8 mouse cellular contexts compared by ENCODE assay signal in genomic region chr2:127136979-127137378, GRCm38 (mm10). TPM values are rescaled to one million over a fixed set of nuclear protein-coding genes. Genes with fewer than 3 reads are reported as not detected.
DNase-seq lines count a peak whose midpoint lies in the region; ATAC-seq lines count a peak whose summit lies in the region.

No protein-coding gene starts in this region.

- H3K36me3 ChIP-seq in embryonic facial prominence, embryonic 10.5 days (replicated peaks) = peaks cover 33% of the 10 kb centered on the region
- peaks cover 8% of the 10 kb centered on the region for H3K36me3 ChIP-seq in heart, embryonic 16.5 days (ENCODE audit: control insufficient read depth, insufficient read depth)

- H3K27ac ChIP-seq in embryonic facial prominence, embryonic 10.5 days (replicated peaks) = peak overlapping the region; percentile 30; the same call in 1 of the 2 replicates
- H3K27ac ChIP-seq in heart, embryonic 16.5 days (ENCODE audit: low read length) = peak overlapping the region; percentile 64

- peaks cover 31% of the 10 kb centered on the region for H3K4me1 ChIP-seq in embryonic facial prominence, embryonic 10.5 days
- H3K4me1 ChIP-seq in heart, embryonic 16.5 days (ENCODE audit: control insufficient read depth, insufficient read depth, low read length) = peaks cover 33% of the 10 kb centered on the region

- no peak overlapping the region for H3K4me3 ChIP-seq in embryonic facial prominence, embryonic 10.5 days
- H3K4me3 ChIP-seq in heart, embryonic 16.5 days (ENCODE audit: low read length) = no peak overlapping the region

- H3K9me3 ChIP-seq in embryonic facial prominence, embryonic 10.5 days = no peaks in the 10 kb centered on the region
- peaks cover 3% of the 10 kb centered on the region for H3K9me3 ChIP-seq in heart, embryonic 16.5 days (replicated peaks; ENCODE audit: control insufficient read depth, low read length)

- H3K4me2 ChIP-seq in heart, embryonic 16.5 days (ENCODE audit: low read depth, low read length) = peak overlapping the region; percentile 46

- peak; percentile 30 to 37 for DNase-seq in spleen, postnatal 36 days (ENCODE audit: low spot score in 2 of 2)
- DNase-seq in spleen, postnatal 14 days (ENCODE audit: low spot score in 2 of 2) = no peak
- DNase-seq in embryonic facial prominence, embryonic 10.5 days (ENCODE audit: low spot score) = peak; percentile 55
- DNase-seq in kidney, postnatal 4 days = peak; percentile 69 to 79
- peak; percentile 64 to 68 for DNase-seq in urinary bladder, postnatal 36 days (ENCODE audit: low spot score in 2 of 2)
- DNase-seq in cerebellum, adult 11 months = no peak

- peak; percentile 42 for ATAC-seq in heart, embryonic 16.5 days (replicated peaks; ENCODE audit: extremely low read depth, insufficient read depth, low FRiP score)
- ATAC-seq in megakaryocyte progenitor cell, adult 5-6 weeks (replicated peaks; ENCODE audit: poor library complexity) = peak; percentile 40

- no peaks in the 10 kb centered on the region for H3K27me3 ChIP-seq in embryonic facial prominence, embryonic 10.5 days (replicated peaks; ENCODE audit: low read depth, poor library complexity, severe bottlenecking)
- H3K27me3 ChIP-seq in heart, embryonic 16.5 days (ENCODE audit: control insufficient read depth, insufficient read depth, low read length) = no peaks in the 10 kb centered on the region

- H3K9ac ChIP-seq in heart, embryonic 16.5 days (ENCODE audit: low read length) = 0 out of 2 replicates have a peak overlapping the region, but pooled peaks have one; percentile 21

- 29% methylated on average over 5 of the region's 5 CpGs for WGBS in embryonic facial prominence, embryonic 10.5 days
- 2% methylated on average over 5 of the region's 5 CpGs for WGBS in heart, embryonic 16.5 days

RNA-seq across cellular contexts. Expression of gene Ncaph, which starts 3.2 kb away (rescaled TPM):
- 116 and 117 TPM in 2 replicates for polyA plus RNA-seq in embryonic facial prominence, embryonic 10.5 days (2016; fragmentation: Nextera tagmentation; extraction: Ambion mirVana)
- 54.5 and 58.2 TPM in 2 replicates for polyA plus RNA-seq in heart, embryonic 16.5 days (2015; fragmentation: Nextera tagmentation; extraction: Ambion mirVana)
- 49.5 and 53.5 TPM in 2 replicates for total RNA-seq in megakaryocyte progenitor cell, adult 5-6 weeks (2015)
- 57.3 and 58.7 TPM in 2 replicates for total RNA-seq in megakaryocyte progenitor cell, adult 5-6 weeks (2017)

RNA-seq across cellular contexts. Expression of gene Itpripl1, which starts 6.3 kb away (rescaled TPM):
- polyA plus RNA-seq in embryonic facial prominence, embryonic 10.5 days (2016; fragmentation: Nextera tagmentation; extraction: Ambion mirVana) = 14.6 and 17.4 TPM in 2 replicates
- 13.5 and 14.3 TPM in 2 replicates for polyA plus RNA-seq in heart, embryonic 16.5 days (2015; fragmentation: Nextera tagmentation; extraction: Ambion mirVana)
- total RNA-seq in megakaryocyte progenitor cell, adult 5-6 weeks (2015) = 17.5 and 18.7 TPM in 2 replicates
- 20.4 and 23.3 TPM in 2 replicates for total RNA-seq in megakaryocyte progenitor cell, adult 5-6 weeks (2017)

Comparison
In these comparisons a context has a peak if more than half of its experiments do, and no peak if none do; other contexts are left out.
1. DNase-seq: peak in spleen, postnatal 36 days (2 of 2), embryonic facial prominence, embryonic 10.5 days (single experiment), kidney, postnatal 4 days (2 of 2) and urinary bladder, postnatal 36 days (2 of 2); none in spleen, postnatal 14 days (0 of 2) and cerebellum, adult 11 months (single experiment).